Mouse (Mus musculus) erythroblast, embryonic 14.5 days (primary cell): ENCODE data around the gene Crybg1. TPM values are rescaled to one million over a fixed set of nuclear protein-coding genes. Genes with fewer than 3 reads are reported as not detected.
"Not testable (repeated sequence)": the region's sequence is repeated elsewhere in the genome, so short reads cannot be mapped to it uniquely, and the experiment has no call there.

Source experiments
- H3K27me3 ChIP-seq: 2 replicates; pipeline ENCODE4 v1.6.1; 2012; ENCODE audit warnings: inconsistent platforms; ENCODE audit not compliant: control insufficient read depth
- H3K36me3 ChIP-seq: 2 replicates; pipeline ENCODE4 v1.6.1; 2012; ENCODE audit warnings: mild to moderate bottlenecking, inconsistent platforms; ENCODE audit not compliant: control insufficient read depth
- H3K4me1 ChIP-seq: 2 replicates; pipeline ENCODE4 v1.6.1; 2012; ENCODE audit warnings: inconsistent platforms; ENCODE audit not compliant: control insufficient read depth
- H3K4me3 ChIP-seq: replicated peaks from 2 replicates; pipeline ENCODE3; 2012; ENCODE audit warnings: moderate library complexity, mild to moderate bottlenecking, inconsistent platforms
- H3K9me3 ChIP-seq: 2 replicates; pipeline ENCODE4 v1.6.1; 2012; ENCODE audit warnings: low read length, inconsistent platforms, mixed read lengths; ENCODE audit not compliant: control insufficient read depth
- GATA1 ChIP-seq: IDR thresholded peaks from 2 replicates; pipeline ENCODE4 v1.6.1; 2012; ENCODE audit warnings: low read length, inconsistent platforms, mixed read lengths
- TAL1 ChIP-seq: IDR thresholded peaks from 3 replicates; pipeline ENCODE4 v1.6.1; 2012; ENCODE audit warnings: low read length, inconsistent platforms, mixed read lengths
- polyA plus RNA-seq: library from polyadenylated mRNA; stranded (reverse); fragments of >175 nt; gene quantifications from 2 replicates; pipeline ENCODE4 v1.2.3, GENCODE M21; 2012

Gene Crybg1
- polyA plus RNA-seq, 1 experiment: 0.01 TPM

DNA sequence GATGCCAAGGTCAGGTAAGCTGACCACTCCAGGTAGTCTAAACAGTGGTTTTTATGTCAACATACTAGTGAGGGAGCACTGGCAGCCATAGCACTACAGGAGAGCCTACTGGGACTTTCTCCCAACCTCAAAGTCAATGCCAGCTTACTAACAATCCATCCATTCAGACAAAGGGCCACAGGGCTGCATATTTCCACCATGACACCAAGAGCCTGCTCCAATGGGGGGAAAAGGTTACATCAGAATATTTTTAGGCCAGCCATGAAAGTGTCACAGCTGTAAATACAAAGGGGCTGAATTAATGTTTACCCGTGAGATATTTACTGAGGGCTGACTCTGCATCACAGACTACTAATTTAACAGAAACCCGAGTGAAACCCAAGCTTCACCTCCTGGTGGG, 175.4 kb downstream of the Crybg1 start:
- TF ChIP-seq GATA1 (no peak), TAL1 (no peak)
- Histone ChIP-seq H3K4me3 (no peak overlapping the region), H3K27me3 (no peaks in the 10 kb centered on the region), H3K36me3 (no peaks in the 10 kb centered on the region), H3K9me3 (no peaks in the 10 kb centered on the region), H3K4me1 (no peaks in the 10 kb centered on the region)

DNA sequence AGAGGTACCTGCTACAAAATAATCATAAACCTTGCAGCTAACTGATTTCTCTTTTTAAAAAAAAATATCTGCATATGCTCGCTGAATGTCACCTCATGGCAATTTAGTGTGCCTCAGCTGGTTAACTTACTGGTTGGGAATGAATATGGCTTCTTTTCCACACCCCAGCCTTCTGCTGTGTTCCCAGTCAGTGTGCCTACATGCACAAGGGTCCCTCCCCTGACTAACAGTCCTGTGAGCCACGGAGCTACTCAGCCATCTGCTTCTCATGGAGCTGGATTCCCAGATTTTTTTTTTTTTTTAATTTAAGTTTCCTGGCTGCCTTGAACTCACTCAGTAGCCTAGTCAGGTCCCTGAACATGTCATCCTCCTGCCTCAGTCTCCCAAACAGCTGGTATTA, 183.7 kb downstream of the Crybg1 start:
- no peak for TF ChIP-seq TAL1
- no peak for TF ChIP-seq GATA1
- Histone ChIP-seq H3K36me3 (no peaks in the 10 kb centered on the region), H3K9me3 (no peaks in the 10 kb centered on the region)

GRCm38 (mm10) chr10:43953942-43954341, 194.7 kb downstream of the Crybg1 start:
- H3K36me3 ChIP-seq: peaks cover 12% of the 10 kb centered on the region
- H3K27me3 ChIP-seq: no peaks in the 10 kb centered on the region
- H3K4me1 ChIP-seq: no peaks in the 10 kb centered on the region; the same call in 1 of the 2 replicates
- H3K4me3 ChIP-seq: no peak overlapping the region
- H3K9me3 ChIP-seq: no peaks in the 10 kb centered on the region
- no peak for TF ChIP-seq GATA1
- TF ChIP-seq TAL1: no peak

More for the DNA sequence above, 183.7 kb downstream of the Crybg1 start:
- H3K4me1 ChIP-seq: no peaks in the 10 kb centered on the region
- H3K4me3 ChIP-seq: no peak overlapping the region
- no peaks in the 10 kb centered on the region for H3K27me3 ChIP-seq

GRCm38 (mm10) chr10:43945435-43945834, 203.2 kb downstream of the Crybg1 start:
- no peak overlapping the region for H3K4me3 ChIP-seq
- H3K27me3 ChIP-seq: no peaks in the 10 kb centered on the region
- H3K36me3 ChIP-seq: peaks cover 62% of the 10 kb centered on the region
- no peaks in the 10 kb centered on the region for H3K4me1 ChIP-seq
- TF ChIP-seq TAL1: no peak
- no peak for TF ChIP-seq GATA1
- no peaks in the 10 kb centered on the region for H3K9me3 ChIP-seq

- H3K4me3 ChIP-seq: no peak overlapping the region
- TF ChIP-seq TAL1 (no peak), GATA1 (no peak)
- H3K36me3 ChIP-seq: peaks cover 61% of the 10 kb centered on the region
- no peaks in the 10 kb centered on the region for H3K4me1 ChIP-seq
- no peaks in the 10 kb centered on the region for H3K9me3 ChIP-seq
- no peaks in the 10 kb centered on the region for H3K27me3 ChIP-seq
Observed at GRCm38 (mm10) chr10:43943736-43944135, 204.9 kb downstream of the Crybg1 start.

GRCm38 (mm10) chr10:43939136-43939662, 209.5 kb downstream of the Crybg1 start:
- H3K27me3 ChIP-seq: no peaks in the 10 kb centered on the region
- H3K4me3 ChIP-seq: no peak overlapping the region
- no peaks in the 10 kb centered on the region for H3K9me3 ChIP-seq
- peaks cover 58% of the 10 kb centered on the region for H3K36me3 ChIP-seq
- H3K4me1 ChIP-seq: no peaks in the 10 kb centered on the region
- no peak for TF ChIP-seq GATA1
- TF ChIP-seq TAL1: no peak

DNA sequence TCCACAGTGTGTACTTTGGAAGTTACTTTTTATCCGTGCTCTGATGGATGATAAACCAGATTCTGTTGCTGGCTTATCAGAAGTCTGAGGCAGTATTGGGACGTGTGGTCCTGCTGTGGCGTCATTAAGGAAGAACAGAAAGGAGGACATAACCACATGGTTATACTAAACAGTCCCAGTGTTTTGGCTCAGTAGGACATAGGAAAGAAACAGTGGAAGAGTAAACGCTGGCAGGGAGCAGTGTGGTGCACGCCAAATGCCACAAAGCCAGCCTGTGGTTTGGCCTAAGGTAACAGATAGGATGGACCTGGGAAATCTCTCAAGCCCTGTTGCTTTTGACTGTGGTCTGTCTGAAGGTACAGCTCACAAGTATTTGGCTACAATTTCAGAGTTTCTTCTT, 220.1 kb downstream of the Crybg1 start:
- Histone ChIP-seq H3K9me3 (no peaks in the 10 kb centered on the region), H3K36me3 (peaks cover 66% of the 10 kb centered on the region), H3K27me3 (no peaks in the 10 kb centered on the region), H3K4me1 (no peaks in the 10 kb centered on the region), H3K4me3 (no peak overlapping the region)
- TF ChIP-seq TAL1 (no peak), GATA1 (no peak)

DNA sequence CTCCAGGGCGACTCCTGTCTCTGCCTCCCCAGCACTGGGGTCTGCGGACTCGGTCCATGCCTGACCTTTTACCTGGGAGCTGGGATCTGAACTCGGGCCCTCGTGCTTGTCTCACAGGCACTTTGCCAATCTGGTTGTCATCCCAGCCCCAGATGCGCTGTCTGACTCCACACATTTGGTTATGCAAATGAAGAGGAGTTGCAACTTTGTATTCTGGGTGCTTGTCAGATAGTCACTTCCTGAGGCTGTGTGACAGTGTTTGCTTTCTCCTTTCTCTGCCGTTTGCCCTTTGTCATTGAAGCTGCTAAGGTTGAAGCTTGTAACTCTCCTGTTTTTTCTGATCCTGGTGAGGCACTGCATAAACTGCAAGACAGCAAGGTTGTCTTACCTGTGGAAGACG, 220.9 kb downstream of the Crybg1 start:
- Histone ChIP-seq H3K4me1 (no peaks in the 10 kb centered on the region), H3K9me3 (no peaks in the 10 kb centered on the region), H3K27me3 (no peaks in the 10 kb centered on the region), H3K36me3 (peaks cover 63% of the 10 kb centered on the region), H3K4me3 (no peak overlapping the region)
- TF ChIP-seq GATA1: no peak
- TF ChIP-seq TAL1: no peak

GRCm38 (mm10) chr10:43925776-43926175, 222.9 kb downstream of the Crybg1 start:
- not testable (repeated sequence) for H3K4me3 ChIP-seq, H3K27me3 ChIP-seq, H3K9me3 ChIP-seq, H3K4me1 ChIP-seq
- H3K36me3 ChIP-seq: peaks cover 61% of the 10 kb centered on the region

DNA sequence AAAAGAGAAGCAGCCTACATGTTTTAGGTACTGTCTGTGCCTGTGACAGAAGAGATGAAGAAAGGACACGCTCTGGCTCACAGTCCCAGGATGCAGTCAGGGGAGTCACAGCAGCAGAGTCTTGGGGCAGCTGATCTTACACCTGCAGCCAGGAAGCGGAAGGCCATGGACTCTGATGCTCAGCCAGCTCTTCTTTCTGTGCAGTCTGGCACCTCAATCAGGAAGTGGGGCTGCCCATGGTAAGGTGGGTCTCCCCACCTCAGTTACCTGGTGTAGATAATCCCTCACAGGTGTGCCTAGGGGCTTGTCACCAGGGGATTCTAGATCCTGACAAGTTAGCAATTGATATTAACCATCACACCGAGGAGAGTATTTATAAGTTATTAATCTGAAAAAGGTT, 225.6 kb downstream of the Crybg1 start:
- Histone ChIP-seq H3K27me3 (no peaks in the 10 kb centered on the region), H3K9me3 (no peaks in the 10 kb centered on the region), H3K4me1 (peaks cover 4% of the 10 kb centered on the region), H3K4me3 (no peak overlapping the region), H3K36me3 (peaks cover 48% of the 10 kb centered on the region)
- no peak for TF ChIP-seq TAL1
- TF ChIP-seq GATA1: no peak
